Mouse (Mus musculus) limb, embryonic 15.5 days (tissue): ENCODE results near the gene Lgr4. TPM values are rescaled to one million over a fixed set of nuclear protein-coding genes. Genes with fewer than 3 reads are reported as not detected.

Experiments used
- ATAC-seq: fragments of 200-750 bp; cut with Nextera tagmentation; 2 replicates; pipeline ENCODE4 v1.8.0; 2017; ENCODE audit warnings: low read depth, moderate TSS enrichment; ENCODE audit not compliant: insufficient number of reproducible peaks, low FRiP score, low TSS enrichment
- H3K27ac ChIP-seq: fragments of 300-500 bp; sonication (generic); 2 replicates; pipeline ENCODE4 v1.5.1; 2015; ENCODE audit warnings: moderate library complexity, mild to moderate bottlenecking, inconsistent platforms
- H3K27me3 ChIP-seq: fragments of 300-500 bp; sonication (generic); 2 replicates; pipeline ENCODE4 v1.6.1; 2015; ENCODE audit warnings: inconsistent platforms
- H3K36me3 ChIP-seq: fragments of 300-500 bp; sonication (generic); 2 replicates; pipeline ENCODE4 v1.6.1; 2015; ENCODE audit warnings: inconsistent platforms
- H3K4me1 ChIP-seq: fragments of 300-500 bp; sonication (generic); 2 replicates; pipeline ENCODE4 v1.6.1; 2015; ENCODE audit warnings: inconsistent platforms
- H3K4me2 ChIP-seq: fragments of 300-500 bp; sonication (generic); 2 replicates; pipeline ENCODE4 v1.6.1; 2015; ENCODE audit warnings: mild to moderate bottlenecking, inconsistent platforms
- H3K4me3 ChIP-seq: fragments of 300-500 bp; sonication (generic); 2 replicates; pipeline ENCODE4 v1.5.1; 2015; ENCODE audit warnings: mild to moderate bottlenecking, inconsistent platforms
- H3K9ac ChIP-seq: fragments of 300-500 bp; sonication (generic); 2 replicates; pipeline ENCODE4 v1.6.1; 2015; ENCODE audit warnings: inconsistent platforms
- H3K9me3 ChIP-seq: fragments of 300-500 bp; sonication (generic); 2 replicates; pipeline ENCODE4 v1.6.1; 2016; ENCODE audit warnings: inconsistent platforms
- WGBS: fragments of 180-500 bp; shearing (Covaris S2); methylation state at CpG from one replicate; pipeline ENCODE4 v1.1.7; 2015; 5-methylcytosine and 5-hydroxymethylcytosine counted together
- polyA plus RNA-seq: library from polyadenylated mRNA; unstranded; fragments of >200 nt; fragmentation: Nextera tagmentation; extraction: Ambion mirVana; gene quantifications from 2 replicates; pipeline ENCODE4 v1.2.1, GENCODE M21; 2015

The Lgr4 gene
- polyA plus RNA-seq, 1 experiment from 2014 or later = 15.1 TPM

GRCm38 (mm10) chr2:109987946-109988345 is 70.5 kb downstream of the Lgr4 start:
- no peak overlapping the region for H3K27ac ChIP-seq
- ATAC-seq = no peak
- H3K4me1 ChIP-seq = peaks cover 37% of the 10 kb centered on the region
- no peak overlapping the region for H3K4me3 ChIP-seq
- no peak overlapping the region for H3K4me2 ChIP-seq
- H3K9ac ChIP-seq = no peak overlapping the region
- H3K36me3 ChIP-seq = no peaks in the 10 kb centered on the region
- WGBS = 55% methylated on average over 5 of the region's 5 CpGs
- H3K27me3 ChIP-seq = no peaks in the 10 kb centered on the region
- no peaks in the 10 kb centered on the region for H3K9me3 ChIP-seq

DNA sequence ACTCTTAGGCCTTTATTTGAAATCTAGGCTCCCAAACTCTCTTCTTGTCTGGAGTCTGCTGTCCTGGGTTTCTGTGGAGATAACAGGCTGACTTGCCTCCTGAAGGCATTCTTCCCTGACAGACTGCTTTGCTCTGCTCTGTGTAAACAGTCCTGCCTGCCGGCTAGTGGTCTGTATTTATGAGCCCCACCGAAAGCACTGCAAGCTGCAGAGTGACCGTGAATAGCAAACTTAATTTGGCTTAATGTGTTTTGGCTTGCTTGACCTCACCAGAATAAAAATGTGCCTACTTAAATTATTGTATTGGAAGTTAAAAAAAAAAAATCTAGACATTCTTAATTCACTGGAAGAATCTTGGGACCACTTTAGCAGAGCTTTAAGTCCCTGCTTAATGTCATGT is 71.7 kb downstream of the Lgr4 start:
- ATAC-seq = no peak
- no peaks in the 10 kb centered on the region for H3K27me3 ChIP-seq
- no peak overlapping the region for H3K4me3 ChIP-seq
- no peaks in the 10 kb centered on the region for H3K36me3 ChIP-seq
- H3K4me2 ChIP-seq = no peak overlapping the region
- WGBS = 21% methylated on average over 3 of the region's 3 CpGs
- peak overlapping the region; percentile 54; the same call in 1 of the 2 replicates for H3K27ac ChIP-seq
- no peaks in the 10 kb centered on the region for H3K9me3 ChIP-seq
- no peak overlapping the region for H3K9ac ChIP-seq
- H3K4me1 ChIP-seq = peaks cover 37% of the 10 kb centered on the region

DNA sequence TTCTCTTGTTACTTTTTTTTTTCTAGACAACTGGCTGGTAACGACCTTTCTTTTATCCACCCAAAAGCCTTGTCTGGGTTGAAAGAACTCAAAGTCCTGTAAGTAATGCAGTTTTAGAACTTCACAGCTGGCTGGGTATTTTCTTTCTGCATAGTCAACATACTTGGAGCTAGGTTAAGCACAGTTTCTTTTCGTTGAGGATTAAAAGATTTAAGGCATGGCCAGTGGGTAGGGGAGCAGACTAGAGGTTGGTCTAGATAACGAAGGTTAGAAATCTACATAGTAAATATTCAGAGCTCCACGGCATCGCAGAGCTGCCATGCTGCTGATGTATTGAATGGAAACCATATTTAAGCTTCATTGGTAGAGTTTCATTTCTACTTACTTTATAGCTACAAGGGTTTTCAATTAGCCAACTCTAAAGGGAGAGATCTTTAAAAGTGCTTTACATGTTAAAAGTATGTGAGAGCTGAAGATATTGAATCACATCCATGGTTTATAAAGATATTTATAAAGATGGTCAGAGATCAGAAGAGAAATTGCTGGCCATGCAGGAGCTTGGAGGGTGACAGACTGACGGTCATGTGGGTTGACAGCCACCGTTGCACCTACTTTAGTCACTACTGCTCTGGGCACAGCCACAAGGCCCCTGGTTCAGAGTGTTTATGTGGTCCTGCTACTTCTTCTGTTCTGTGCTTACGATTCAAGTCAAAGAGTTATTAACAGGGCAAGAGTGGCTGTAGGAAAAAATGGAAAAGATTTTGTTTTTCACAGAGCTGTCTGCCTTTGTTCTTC is 72.4 kb downstream of the Lgr4 start:
- Histone ChIP-seq H3K4me2 (no peak overlapping the region), H3K4me3 (no peak overlapping the region), H3K36me3 (no peaks in the 10 kb centered on the region; the same call in 1 of the 2 replicates), H3K9ac (no peak overlapping the region), H3K9me3 (no peaks in the 10 kb centered on the region), H3K27ac (no peak overlapping the region), H3K4me1 (peaks cover 37% of the 10 kb centered on the region), H3K27me3 (no peaks in the 10 kb centered on the region)
- no peak for ATAC-seq
- 43% methylated on average over 8 of the region's 8 CpGs for WGBS

DNA sequence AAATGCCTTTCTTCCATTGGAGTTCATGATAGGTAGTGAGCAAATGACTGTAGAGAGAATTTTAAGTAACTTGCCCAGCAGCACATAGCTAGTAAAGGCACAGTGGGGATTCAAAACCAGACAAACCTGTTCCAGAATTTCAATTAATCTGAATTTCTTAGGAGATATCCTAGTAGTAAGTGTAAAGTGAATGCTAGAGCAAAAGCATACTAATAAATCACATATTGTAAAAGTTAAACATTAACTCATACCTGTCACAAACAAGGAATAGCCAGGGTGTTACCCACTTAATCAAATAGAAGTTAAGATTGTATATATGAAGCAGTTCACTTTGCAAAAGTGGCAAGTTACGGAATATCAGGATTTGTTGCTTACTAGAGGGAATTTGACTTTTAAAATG is 74.3 kb downstream of the Lgr4 start:
- no peaks in the 10 kb centered on the region; the same call in 1 of the 2 replicates for H3K36me3 ChIP-seq
- H3K9me3 ChIP-seq = no peaks in the 10 kb centered on the region
- no peaks in the 10 kb centered on the region for H3K27me3 ChIP-seq
- WGBS = 85% methylated on average over 1 of the region's 1 CpGs
- H3K27ac ChIP-seq = no peak overlapping the region
- H3K9ac ChIP-seq = no peak overlapping the region
- peaks cover 27% of the 10 kb centered on the region for H3K4me1 ChIP-seq
- H3K4me3 ChIP-seq = no peak overlapping the region
- H3K4me2 ChIP-seq = no peak overlapping the region
- ATAC-seq = no peak

- WGBS = 53% methylated on average over 11 of the region's 11 CpGs
- Histone ChIP-seq H3K4me3 (no peak overlapping the region), H3K36me3 (no peaks in the 10 kb centered on the region; the same call in 1 of the 2 replicates), H3K9me3 (no peaks in the 10 kb centered on the region), H3K27me3 (no peaks in the 10 kb centered on the region), H3K4me2 (no peak overlapping the region), H3K9ac (no peak overlapping the region), H3K27ac (no peak overlapping the region), H3K4me1 (peaks cover 21% of the 10 kb centered on the region)
- ATAC-seq = no peak
Measured at GRCm38 (mm10) chr2:109992448-109993073, 75.1 kb downstream of the Lgr4 start.

DNA sequence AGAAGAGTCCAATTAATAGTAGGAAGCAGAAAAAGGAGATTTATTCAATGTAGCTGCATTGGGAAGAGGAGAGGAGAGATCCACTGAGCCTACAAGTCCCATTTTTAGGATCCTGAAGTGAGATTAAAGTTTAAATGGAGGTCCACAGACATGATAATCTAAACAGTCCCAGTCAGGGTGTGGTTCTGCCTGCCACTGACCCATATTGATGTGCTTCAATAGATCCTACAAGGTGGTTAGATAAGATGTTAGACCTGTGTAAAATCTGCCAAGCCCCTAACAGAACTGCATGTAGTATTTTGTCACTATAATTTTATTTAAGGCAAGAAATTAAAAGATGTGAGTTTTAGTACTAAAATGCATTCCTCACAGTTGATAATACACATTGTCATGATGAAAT is 76.0 kb downstream of the Lgr4 start:
- H3K4me1 ChIP-seq = peaks cover 16% of the 10 kb centered on the region
- H3K4me3 ChIP-seq = no peak overlapping the region
- no peak overlapping the region for H3K27ac ChIP-seq
- no peaks in the 10 kb centered on the region; the same call in 1 of the 2 replicates for H3K36me3 ChIP-seq
- H3K4me2 ChIP-seq = no peak overlapping the region
- H3K9me3 ChIP-seq = no peaks in the 10 kb centered on the region
- no peaks in the 10 kb centered on the region for H3K27me3 ChIP-seq
- H3K9ac ChIP-seq = no peak overlapping the region
- ATAC-seq = no peak

- no peak for ATAC-seq
- Histone ChIP-seq H3K4me2 (no peak overlapping the region), H3K27me3 (no peaks in the 10 kb centered on the region), H3K4me1 (peaks cover 11% of the 10 kb centered on the region), H3K27ac (no peak overlapping the region), H3K9me3 (no peaks in the 10 kb centered on the region), H3K4me3 (no peak overlapping the region), H3K9ac (no peak overlapping the region), H3K36me3 (peaks cover 3% of the 10 kb centered on the region; the same call in 1 of the 2 replicates)
- 67% methylated on average over 2 of the region's 2 CpGs for WGBS
Measured at GRCm38 (mm10) chr2:109995061-109995460, 77.6 kb downstream of the Lgr4 start.

DNA sequence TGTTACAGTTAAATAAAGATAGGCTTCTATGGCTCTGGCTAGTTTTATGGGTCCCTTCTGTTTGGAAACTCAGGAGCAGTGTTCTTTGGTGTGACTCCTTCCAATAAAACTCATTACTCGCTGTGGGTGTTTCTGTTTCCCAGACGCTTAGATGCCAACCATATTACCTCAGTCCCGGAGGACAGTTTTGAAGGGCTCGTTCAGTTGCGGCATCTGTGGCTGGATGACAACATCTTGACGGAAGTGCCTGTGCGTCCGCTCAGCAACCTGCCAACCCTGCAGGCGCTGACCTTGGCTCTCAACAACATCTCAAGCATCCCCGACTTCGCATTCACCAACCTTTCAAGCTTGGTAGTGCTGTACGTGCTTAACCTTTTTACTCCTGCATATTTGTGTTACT is 79.0 kb downstream of the Lgr4 start:
- Histone ChIP-seq H3K36me3 (peaks cover 3% of the 10 kb centered on the region; the same call in 1 of the 2 replicates), H3K27me3 (no peaks in the 10 kb centered on the region), H3K4me1 (peaks cover 9% of the 10 kb centered on the region), H3K27ac (no peak overlapping the region), H3K9me3 (no peaks in the 10 kb centered on the region), H3K4me3 (no peak overlapping the region), H3K4me2 (no peak overlapping the region), H3K9ac (no peak overlapping the region)
- WGBS = 30% methylated on average over 12 of the region's 12 CpGs
- no peak for ATAC-seq

- H3K4me1 ChIP-seq = no peaks in the 10 kb centered on the region
- WGBS = 36% methylated on average over 1 of the region's 1 CpGs
- no peak overlapping the region for H3K4me3 ChIP-seq
- peaks cover 34% of the 10 kb centered on the region for H3K36me3 ChIP-seq
- H3K27me3 ChIP-seq = no peaks in the 10 kb centered on the region
- H3K9me3 ChIP-seq = no peaks in the 10 kb centered on the region
- no peak overlapping the region for H3K9ac ChIP-seq
- H3K27ac ChIP-seq = no peak overlapping the region
- no peak overlapping the region for H3K4me2 ChIP-seq
- ATAC-seq = no peak
Measured at GRCm38 (mm10) chr2:110004668-110005067, 87.2 kb downstream of the Lgr4 start.

DNA sequence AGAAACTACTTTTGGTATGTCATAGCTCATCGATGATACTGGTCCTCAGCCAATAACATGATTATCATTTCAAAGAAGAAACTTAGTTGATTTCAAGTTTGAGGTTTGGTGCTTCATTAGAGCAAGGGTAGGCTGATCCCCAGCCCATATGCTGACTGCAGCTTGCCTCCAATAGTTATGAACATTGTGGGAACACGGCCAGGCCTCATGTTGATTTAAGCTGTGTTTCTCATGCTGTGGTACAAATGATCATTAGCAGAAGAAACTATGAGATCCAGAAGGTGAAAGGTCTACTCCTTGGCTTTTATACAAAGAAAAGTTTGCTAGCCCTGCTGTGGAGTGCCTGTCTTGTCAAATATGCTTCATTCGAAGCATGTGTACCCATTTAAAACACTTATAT is 87.7 kb downstream of the Lgr4 start:
- Histone ChIP-seq H3K4me3 (no peak overlapping the region), H3K4me2 (no peak overlapping the region), H3K27ac (no peak overlapping the region), H3K9ac (no peak overlapping the region), H3K36me3 (peaks cover 33% of the 10 kb centered on the region), H3K9me3 (no peaks in the 10 kb centered on the region), H3K4me1 (no peaks in the 10 kb centered on the region), H3K27me3 (no peaks in the 10 kb centered on the region)
- 74% methylated on average over 3 of the region's 3 CpGs for WGBS
- ATAC-seq = no peak

DNA sequence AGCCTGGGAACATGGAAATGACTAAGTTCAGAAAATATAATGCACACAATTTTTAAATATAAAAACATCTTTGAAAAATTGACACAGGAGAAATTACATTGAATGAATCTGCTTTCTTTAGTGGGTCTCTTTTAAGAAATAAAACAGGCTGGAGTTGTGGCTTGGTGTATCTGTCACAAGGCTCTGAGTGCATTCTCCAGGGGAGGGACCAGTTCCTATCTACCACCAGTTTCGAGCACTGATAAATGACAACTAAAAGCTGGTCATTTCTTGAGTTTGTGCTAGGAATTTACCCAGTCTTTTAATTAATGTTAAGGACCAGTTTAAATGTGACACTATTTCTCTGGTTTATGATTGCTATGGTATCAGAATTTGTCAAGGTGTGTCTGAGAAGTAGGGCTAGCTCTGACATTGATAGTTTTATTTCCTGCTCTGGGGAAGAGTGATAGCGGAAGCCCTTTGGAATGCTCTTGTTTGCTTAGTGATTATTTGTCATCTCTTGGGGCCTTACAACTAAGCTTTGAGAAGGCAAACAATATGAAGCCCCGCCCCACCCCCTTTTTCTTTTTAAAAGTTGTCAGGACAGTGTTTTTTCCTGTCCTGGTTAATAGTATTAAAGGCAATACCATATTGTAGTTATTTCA is 88.3 kb downstream of the Lgr4 start:
- no peak overlapping the region for H3K27ac ChIP-seq
- no peak overlapping the region for H3K4me2 ChIP-seq
- H3K9ac ChIP-seq = no peak overlapping the region
- WGBS = 87% methylated on average over 3 of the region's 3 CpGs
- H3K4me1 ChIP-seq = no peaks in the 10 kb centered on the region
- peaks cover 33% of the 10 kb centered on the region for H3K36me3 ChIP-seq
- H3K9me3 ChIP-seq = no peaks in the 10 kb centered on the region
- H3K4me3 ChIP-seq = no peak overlapping the region
- no peaks in the 10 kb centered on the region for H3K27me3 ChIP-seq
- no peak for ATAC-seq
